Mouse (Mus musculus) gastrocnemius, postnatal 10 days (tissue): ENCODE results near the gene Zfp326. TPM values are rescaled to one million over a fixed set of nuclear protein-coding genes. Genes with fewer than 3 reads are reported as not detected.

Experiments
- DNase-seq: peaks from one replicate; pipeline ENCODE4 v3.0.0; 2021; ENCODE audit warnings: mixed read lengths
- total RNA-seq, 2 experiments: library from RNA; stranded (reverse); gene quantifications; 2 replicates each; pipeline ENCODE4 v1.2.3; 2021

Zfp326 gene
- total RNA-seq, 2 experiments from 2014 or later, result 16.3 to 21.0 TPM

- DNase-seq, result no peak
These were observed 8.9 kb upstream of the Zfp326 start for GRCm38 (mm10) chr5:105867427-105867826.

GRCm38 (mm10) chr5:105867841-105868447, 8.4 kb upstream of the Zfp326 start:
- no peak for DNase-seq

- peak; percentile 85 for DNase-seq
These were observed 7.8 kb upstream of the Zfp326 start for GRCm38 (mm10) chr5:105868593-105868992.

DNA sequence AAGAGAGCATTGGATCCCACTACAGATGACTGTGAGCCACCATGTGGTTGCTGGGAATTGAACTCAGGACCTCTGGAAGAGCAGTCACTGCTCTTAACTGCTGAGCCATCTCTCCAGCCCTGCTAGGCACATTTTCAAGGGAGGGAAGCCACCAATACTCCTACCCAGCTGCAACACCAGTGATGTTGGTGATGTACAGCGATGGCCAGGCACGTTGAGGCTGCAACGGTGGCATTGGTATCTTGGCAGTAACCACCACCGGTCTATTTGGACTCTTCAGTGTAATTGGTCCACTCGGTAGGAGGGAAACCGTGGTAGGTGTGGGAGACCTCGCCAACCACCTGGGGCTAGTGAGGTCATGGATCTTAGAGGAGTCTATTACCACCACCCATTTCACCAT, 6.6 kb upstream of the Zfp326 start:
- DNase-seq, result no peak

GRCm38 (mm10) chr5:105871140-105871539, 5.2 kb upstream of the Zfp326 start:
- no peak for DNase-seq

DNA sequence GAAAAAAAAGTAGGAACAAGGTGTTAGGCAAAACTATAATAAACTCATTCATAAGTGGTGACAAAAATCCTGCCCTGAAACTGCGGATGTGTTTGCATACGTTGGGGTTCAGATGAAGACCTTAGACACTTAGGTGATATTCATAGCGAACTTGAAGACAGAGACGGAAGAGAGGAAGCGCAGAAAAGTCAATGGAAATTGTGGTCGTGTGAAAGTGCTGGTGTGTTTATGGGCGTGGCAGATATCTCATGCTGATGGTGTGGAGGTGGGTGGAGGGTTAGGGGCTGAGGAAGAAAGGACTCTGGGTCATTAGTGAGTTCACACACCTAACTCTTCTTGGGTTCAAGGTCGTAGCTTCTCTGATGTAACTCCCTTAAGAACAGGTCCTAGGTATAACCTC, 4.2 kb upstream of the Zfp326 start:
- DNase-seq, result no peak

DNA sequence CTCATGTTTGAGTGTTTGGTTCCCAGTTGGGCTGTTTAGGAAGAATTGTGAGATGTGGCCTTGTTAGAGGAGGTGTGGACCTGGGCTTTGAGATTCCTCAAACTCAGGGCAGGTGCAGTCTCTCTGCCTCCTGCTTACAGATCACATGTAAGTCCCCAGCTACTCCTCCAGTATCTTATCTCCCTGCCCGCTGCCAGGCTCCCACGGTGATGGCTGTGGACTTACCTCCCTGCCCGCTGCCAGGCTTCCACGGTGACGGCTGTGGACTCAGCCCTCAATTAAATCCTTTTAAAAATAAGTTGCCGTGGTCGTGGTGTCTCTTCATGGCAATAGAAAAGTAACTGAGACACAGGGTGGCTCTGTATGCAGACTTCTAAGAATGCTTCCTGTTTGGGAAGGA, 3.4 kb upstream of the Zfp326 start:
- DNase-seq, result no peak

DNA sequence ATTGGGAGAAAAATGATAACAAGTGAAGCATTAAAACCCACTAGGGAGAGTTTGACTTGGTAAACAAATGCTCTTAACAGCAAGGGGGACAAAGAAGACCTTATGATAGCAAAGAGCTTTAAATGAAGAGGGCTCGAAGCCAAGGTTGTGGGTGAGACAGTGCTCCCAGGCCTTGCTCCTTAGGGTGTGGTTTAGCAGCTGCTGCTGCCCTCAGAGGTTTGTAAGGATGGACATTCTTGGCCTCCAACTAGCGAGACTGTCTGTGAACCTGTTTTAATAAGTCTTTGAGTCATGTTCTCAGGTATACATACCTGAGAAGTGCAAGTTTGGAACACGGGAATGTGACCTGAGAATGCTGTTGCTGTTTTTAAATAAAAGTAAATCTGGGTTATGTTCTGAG, 2.6 kb upstream of the Zfp326 start:
- DNase-seq, result no peak

GRCm38 (mm10) chr5:105874476-105874875, 1.9 kb upstream of the Zfp326 start:
- DNase-seq, result no peak

DNA sequence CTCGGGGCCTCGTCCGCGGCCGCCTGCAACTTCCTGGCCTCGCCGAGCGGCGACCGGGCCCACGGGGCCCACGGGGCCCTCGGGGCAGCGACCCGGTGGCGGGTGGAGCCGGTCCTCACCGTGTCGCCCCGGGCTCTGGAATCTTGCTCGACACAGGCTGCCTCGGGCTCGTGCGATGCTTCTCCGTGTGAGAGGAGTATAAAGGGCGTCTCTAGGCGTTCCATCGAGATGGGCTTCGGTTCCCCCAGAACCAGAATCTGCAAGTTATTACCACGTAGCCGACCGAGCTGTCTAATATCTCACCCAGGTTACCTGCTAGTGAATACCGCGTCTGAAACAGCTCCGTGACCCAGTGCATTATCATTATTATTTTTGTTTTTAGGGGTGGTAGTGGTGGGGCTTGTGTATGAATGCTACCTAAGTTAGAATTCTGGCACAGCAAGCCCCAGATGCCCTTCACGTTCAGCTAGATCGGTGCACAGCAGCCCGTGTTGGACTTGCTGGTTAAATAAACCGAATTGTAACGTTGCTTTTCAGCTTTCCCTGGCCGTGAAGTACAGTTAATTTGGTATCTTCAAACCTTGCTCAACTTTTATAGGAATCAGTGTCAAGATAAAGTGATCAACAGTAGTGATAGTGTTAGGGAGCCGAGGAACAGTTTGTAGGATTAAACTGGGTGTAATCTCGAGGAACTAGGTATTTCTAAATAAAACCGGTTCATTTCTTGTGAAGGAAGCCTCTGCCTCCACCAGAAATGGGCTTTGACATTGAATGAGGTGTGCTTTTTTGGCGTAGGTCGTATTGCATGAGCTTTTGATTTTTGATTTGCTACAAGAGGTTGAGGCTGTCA, 785 bp downstream of the Zfp326 start:
- peak; percentile 47 for DNase-seq

DNA sequence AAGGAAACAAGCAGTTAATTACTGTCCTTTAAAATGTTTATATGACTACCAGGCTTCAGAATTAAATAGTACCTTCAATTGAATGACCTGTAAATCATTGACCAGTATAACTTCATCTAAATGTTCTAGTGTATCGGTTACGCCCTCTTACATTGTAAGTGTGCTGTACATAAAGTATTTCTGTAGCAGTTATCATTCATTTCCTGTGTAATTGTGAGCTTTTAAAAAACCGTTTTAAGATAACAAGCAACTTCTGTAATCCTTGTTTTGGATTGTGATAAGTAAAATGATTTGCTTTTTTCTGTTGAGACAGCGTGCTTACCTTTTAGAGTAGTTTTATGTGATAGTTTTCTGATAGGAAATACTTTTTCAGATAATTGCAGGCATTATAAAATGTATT, 11.0 kb downstream of the Zfp326 start:
- no peak for DNase-seq

GRCm38 (mm10) chr5:105898161-105898560, 21.8 kb downstream of the Zfp326 start:
- DNase-seq, result no peak

DNA sequence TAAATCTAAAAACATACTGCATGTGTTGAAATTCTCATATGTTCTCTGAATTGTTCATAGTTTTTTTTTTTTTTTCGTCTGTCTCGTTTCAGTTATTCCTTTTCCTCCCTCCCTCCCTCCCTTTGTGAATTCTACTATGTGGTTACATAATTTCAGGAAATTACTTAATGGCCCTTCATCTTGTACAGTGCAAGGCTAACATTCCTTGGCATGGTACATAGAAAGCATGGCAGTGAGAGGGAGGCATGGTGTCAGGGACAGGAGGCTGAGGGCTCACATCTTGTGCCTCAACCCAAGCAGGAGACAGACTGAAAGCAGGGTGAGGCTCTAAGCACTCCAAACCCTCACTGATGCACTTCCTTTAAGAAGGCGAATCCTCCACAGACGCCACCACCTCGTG, 32.8 kb downstream of the Zfp326 start:
- DNase-seq, result no peak

- DNase-seq, result no peak
These were observed 33.3 kb downstream of the Zfp326 start for GRCm38 (mm10) chr5:105909671-105910070.

- no peak for DNase-seq
These were observed 35.1 kb downstream of the Zfp326 start for GRCm38 (mm10) chr5:105911498-105911897.

GRCm38 (mm10) chr5:105917398-105917797, 41.0 kb downstream of the Zfp326 start:
- no peak for DNase-seq

DNA sequence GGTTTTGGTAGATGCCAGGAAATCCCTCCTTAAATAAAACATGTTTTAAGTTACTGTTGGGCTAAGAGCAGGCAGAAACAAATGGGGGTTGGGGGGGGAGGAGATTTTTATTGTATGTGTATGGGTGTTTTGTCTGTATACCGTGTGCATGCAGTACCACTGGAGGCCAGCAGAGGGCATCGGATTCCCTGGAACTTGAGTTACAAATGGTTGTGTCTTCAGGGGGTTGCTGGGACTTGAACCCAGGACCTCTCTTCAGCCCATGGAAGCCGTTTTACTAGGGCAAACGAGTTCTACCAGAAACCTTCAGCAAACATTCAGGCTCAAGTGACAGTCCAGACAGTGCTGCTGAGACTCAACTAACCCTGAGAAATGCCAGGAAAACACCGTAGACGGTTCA, 41.9 kb downstream of the Zfp326 start:
- DNase-seq, result no peak

GRCm38 (mm10) chr5:105922818-105923487, 46.6 kb downstream of the Zfp326 start:
- DNase-seq, result no peak

DNA sequence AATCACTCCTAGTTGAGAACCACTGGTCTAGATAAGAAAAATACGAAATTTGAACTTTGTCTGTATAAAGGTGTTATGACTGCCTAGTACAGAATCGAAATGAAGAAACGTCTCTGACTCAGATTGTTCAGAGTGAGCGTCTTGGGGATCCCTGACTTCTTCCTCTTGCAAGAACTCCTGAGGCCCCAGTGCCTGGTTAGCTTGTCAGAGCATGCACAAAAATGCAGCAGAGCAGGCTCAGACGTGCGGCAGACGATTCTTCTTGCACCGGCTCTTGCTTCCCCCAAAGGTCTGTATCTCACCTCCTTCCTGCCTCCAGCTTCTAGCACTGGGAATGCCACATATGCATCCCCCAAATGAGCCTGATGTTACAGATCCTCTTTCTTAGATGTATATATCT, 48.0 kb downstream of the Zfp326 start:
- no peak for DNase-seq

DNA sequence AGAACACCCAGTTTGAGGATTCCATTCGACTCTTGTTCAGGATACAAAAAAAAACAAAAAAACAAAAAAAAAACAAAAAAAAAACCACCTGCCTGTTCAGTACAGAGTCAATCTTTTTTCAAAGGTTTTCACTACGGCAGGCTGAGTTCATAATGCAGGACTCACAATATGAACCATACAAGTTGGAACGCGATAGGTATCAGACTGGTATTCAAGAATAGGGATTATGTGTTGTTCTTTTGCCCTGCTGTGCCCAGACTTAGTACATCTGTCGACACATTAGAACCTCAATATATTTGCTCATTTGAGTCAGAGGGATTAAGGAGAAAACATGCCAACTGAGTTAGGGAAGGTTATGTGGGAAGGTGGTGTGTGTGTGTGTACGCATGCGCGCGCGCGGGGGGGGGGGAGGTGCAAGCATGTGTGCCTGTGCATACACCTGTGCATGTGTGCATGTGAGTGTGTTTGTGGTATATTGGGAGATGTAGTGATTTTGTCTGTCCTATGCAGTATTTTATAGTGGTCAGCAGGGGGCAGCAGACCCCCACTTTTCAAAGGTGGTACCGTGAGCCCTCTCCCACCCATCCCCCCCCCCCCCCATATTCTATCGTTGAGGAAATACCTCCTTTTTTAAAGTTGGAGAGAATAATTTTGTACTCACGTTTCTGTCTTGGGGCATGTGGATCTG, 49.3 kb downstream of the Zfp326 start:
- DNase-seq, result no peak

GRCm38 (mm10) chr5:105930282-105930681, 53.9 kb downstream of the Zfp326 start:
- no peak for DNase-seq

GRCm38 (mm10) chr5:105932392-105932791, 56.0 kb downstream of the Zfp326 start:
- DNase-seq, result no peak

GRCm38 (mm10) chr5:105941951-105942350, 65.6 kb downstream of the Zfp326 start:
- no peak for DNase-seq
